Mouse (Mus musculus) lung, postnatal 0 days (tissue): ENCODE measurements around the gene Thap11. TPM values are rescaled to one million over a fixed set of nuclear protein-coding genes. Genes with fewer than 3 reads are reported as not detected.

ENCODE experiments used
- ATAC-seq: fragments of 200-750 bp; cut with Nextera tagmentation; 2 replicates; pipeline ENCODE4 v1.8.0; 2017; ENCODE audit warnings: moderate library complexity
- DNase-seq: peaks from one replicate; pipeline ENCODE4 v3.0.0-alpha.2; 2016; ENCODE audit warnings: low spot score
- H3K27ac ChIP-seq: fragments of 300-500 bp; sonication (generic); 2 replicates; pipeline ENCODE4 v1.5.1; 2014; ENCODE audit warnings: antibody characterized with exemption, mild to moderate bottlenecking, low read length, mixed read lengths
- H3K27me3 ChIP-seq: fragments of 300-500 bp; sonication (generic); replicated peaks from 2 replicates; pipeline ENCODE4 v1.6.1; 2014; ENCODE audit warnings: low read length, mixed read lengths; ENCODE audit not compliant: insufficient read depth
- H3K36me3 ChIP-seq: fragments of 300-500 bp; sonication (generic); 2 replicates; pipeline ENCODE4 v1.6.1; 2014; ENCODE audit warnings: low read length, mixed read lengths; ENCODE audit not compliant: insufficient read depth
- H3K4me1 ChIP-seq: fragments of 300-500 bp; sonication (generic); 2 replicates; pipeline ENCODE4 v1.6.1; 2014; ENCODE audit warnings: antibody characterized with exemption, low read depth, low read length, mixed read lengths; ENCODE audit not compliant: insufficient read depth
- H3K4me2 ChIP-seq: fragments of 300-500 bp; sonication (generic); replicated peaks from 2 replicates; pipeline ENCODE4 v1.6.1; 2014; ENCODE audit warnings: low read depth, mild to moderate bottlenecking, low read length, moderate library complexity, mixed read lengths
- H3K4me3 ChIP-seq: fragments of 300-500 bp; sonication (generic); 2 replicates; pipeline ENCODE4 v1.5.1; 2014; ENCODE audit warnings: low read depth, low read length
- H3K9ac ChIP-seq: fragments of 300-500 bp; sonication (generic); replicated peaks from 2 replicates; pipeline ENCODE4 v1.6.1; 2014; ENCODE audit warnings: low read depth, mild to moderate bottlenecking
- H3K9me3 ChIP-seq: fragments of 300-500 bp; sonication (generic); 2 replicates; pipeline ENCODE4 v1.6.1; 2016; ENCODE audit warnings: low read length, mixed read lengths
- CTCF ChIP-seq: IDR thresholded peaks from 2 replicates; pipeline ENCODE4 v1.5.1; 2016; ENCODE audit warnings: antibody characterized with exemption, mild to moderate bottlenecking
- EP300 ChIP-seq: IDR thresholded peaks from 2 replicates; pipeline ENCODE4 v1.6.1; 2016; ENCODE audit warnings: antibody characterized with exemption, mild to moderate bottlenecking, control low read depth
- WGBS: fragments of 180-500 bp; shearing (Covaris S2); extraction: QIAGEN DNeasy Blood & Tissue Kit; methylation state at CpG from one replicate; pipeline ENCODE4 v1.1.7; 2014; 5-methylcytosine and 5-hydroxymethylcytosine counted together
- polyA plus RNA-seq: library from polyadenylated mRNA; unstranded; fragments of >200 nt; fragmentation: Nextera tagmentation; extraction: Ambion mirVana; gene quantifications from 2 replicates; pipeline ENCODE4 v1.2.1, GENCODE M21; 2015

Thap11 gene
- polyA plus RNA-seq, 1 experiment from 2014 or later = 50.1 TPM

DNA sequence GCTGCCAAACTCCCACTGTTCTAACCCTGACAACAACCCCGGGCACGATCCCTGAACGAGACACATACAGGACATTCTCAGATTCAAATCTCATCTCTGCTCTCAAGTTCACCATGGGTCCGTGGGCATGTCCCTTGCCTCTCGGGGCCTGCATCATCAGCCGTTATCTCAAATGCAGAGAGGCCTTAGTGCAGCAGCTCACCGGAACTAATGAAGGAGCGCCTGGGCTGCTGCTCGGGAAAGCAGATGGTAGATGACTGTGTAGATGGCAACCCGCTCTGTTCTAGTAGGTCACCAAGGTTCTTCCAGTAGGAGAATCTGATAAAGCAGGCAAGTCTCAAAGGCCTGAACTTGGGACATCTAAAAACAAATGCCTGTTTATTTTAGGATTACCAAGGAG lies 43.9 kb upstream of the Thap11 start:
- Histone ChIP-seq H3K9me3 (no peaks in the 10 kb centered on the region), H3K27ac (no peak overlapping the region), H3K9ac (no peak overlapping the region), H3K36me3 (no peaks in the 10 kb centered on the region; the same call in 1 of the 2 replicates), H3K4me1 (peaks cover 15% of the 10 kb centered on the region), H3K4me3 (no peak overlapping the region), H3K27me3 (no peaks in the 10 kb centered on the region), H3K4me2 (no peak overlapping the region)
- no peak for TF ChIP-seq CTCF
- no peak for TF ChIP-seq EP300
- DNase-seq = no peak
- ATAC-seq = no peak
- 87% methylated on average over 10 of the region's 10 CpGs for WGBS

DNA sequence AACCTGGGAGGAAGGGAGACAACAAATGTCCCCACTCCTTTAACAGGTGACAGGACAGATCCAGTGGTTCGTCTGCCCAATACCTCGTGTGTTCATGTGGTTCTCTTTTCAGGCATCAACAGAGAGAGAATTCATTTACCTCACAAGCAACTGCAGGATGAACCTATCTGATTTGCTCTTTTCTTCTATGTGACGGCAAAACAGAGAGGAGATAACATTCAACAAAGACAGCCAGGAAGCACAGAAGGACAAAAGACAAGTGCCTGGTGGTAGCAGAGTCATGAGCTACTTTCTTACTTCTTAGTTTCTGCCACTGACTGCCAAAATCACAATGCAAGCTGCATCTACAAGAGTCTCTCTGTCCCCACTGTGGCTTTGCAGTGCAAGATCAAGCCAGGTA lies 43.4 kb upstream of the Thap11 start:
- H3K4me2 ChIP-seq = no peak overlapping the region
- ATAC-seq = no peak
- no peak overlapping the region for H3K4me3 ChIP-seq
- peaks cover 15% of the 10 kb centered on the region for H3K4me1 ChIP-seq
- no peak overlapping the region for H3K9ac ChIP-seq
- no peaks in the 10 kb centered on the region for H3K9me3 ChIP-seq
- H3K27me3 ChIP-seq = no peaks in the 10 kb centered on the region
- H3K27ac ChIP-seq = no peak overlapping the region
- no peak for TF ChIP-seq CTCF
- no peak for TF ChIP-seq EP300
- WGBS = 66% methylated on average over 3 of the region's 3 CpGs
- DNase-seq = no peak
- H3K36me3 ChIP-seq = no peaks in the 10 kb centered on the region; the same call in 1 of the 2 replicates

DNA sequence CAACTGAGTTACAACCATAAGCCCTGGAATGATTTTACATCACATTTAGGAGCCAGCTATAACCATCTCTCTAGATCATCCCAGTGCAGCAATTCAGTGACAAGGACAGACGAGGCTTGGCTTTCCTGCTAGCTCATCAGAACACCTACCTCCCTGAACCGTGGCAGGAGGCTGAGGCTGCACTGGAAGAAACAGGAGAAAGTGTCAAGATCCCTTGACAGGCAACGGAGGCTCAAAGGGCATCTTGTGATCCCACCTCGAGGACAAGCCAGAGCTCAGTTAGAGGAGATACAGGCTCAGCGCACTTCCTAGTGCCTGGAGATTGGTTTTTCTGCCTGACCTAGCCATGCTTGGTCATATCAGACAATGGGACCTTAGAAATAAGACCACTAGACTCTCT lies 42.4 kb upstream of the Thap11 start:
- no peak overlapping the region for H3K4me3 ChIP-seq
- H3K36me3 ChIP-seq = no peaks in the 10 kb centered on the region; the same call in 1 of the 2 replicates
- H3K27me3 ChIP-seq = no peaks in the 10 kb centered on the region
- DNase-seq (no peak), ATAC-seq (no peak)
- no peak overlapping the region for H3K27ac ChIP-seq
- TF ChIP-seq EP300 (no peak), CTCF (no peak)
- 76% methylated on average over 5 of the region's 5 CpGs for WGBS
- peaks cover 14% of the 10 kb centered on the region for H3K4me1 ChIP-seq
- H3K4me2 ChIP-seq = no peak overlapping the region
- no peaks in the 10 kb centered on the region for H3K9me3 ChIP-seq
- no peak overlapping the region for H3K9ac ChIP-seq

DNA sequence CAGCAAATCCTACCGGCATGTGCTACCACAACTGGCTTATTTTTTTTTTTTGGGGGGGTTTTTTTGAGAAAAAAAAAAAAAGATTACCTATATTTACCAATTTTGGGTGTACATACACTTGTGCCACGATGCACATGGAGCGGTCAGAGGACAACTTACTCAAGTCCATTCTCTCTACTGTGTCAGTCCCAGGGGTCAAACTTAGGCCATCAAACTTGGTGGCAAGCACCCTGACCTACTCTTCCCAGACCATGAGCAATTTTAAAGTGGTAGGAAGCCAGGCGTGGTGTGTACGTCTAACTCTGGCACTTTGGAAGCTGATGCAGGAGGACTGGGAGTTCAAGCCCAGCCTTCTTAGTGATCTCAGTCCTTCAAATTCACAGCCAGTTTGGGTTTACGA lies 41.7 kb upstream of the Thap11 start:
- no peaks in the 10 kb centered on the region; the same call in 1 of the 2 replicates for H3K36me3 ChIP-seq
- H3K9ac ChIP-seq = no peak overlapping the region
- WGBS = 95% methylated on average over 6 of the region's 6 CpGs
- H3K4me2 ChIP-seq = no peak overlapping the region
- peaks cover 6% of the 10 kb centered on the region; the same call in 1 of the 2 replicates for H3K4me1 ChIP-seq
- no peaks in the 10 kb centered on the region for H3K9me3 ChIP-seq
- no peak for TF ChIP-seq CTCF
- TF ChIP-seq EP300 = no peak
- ATAC-seq (no peak), DNase-seq (no peak)
- no peaks in the 10 kb centered on the region for H3K27me3 ChIP-seq
- H3K27ac ChIP-seq = no peak overlapping the region
- H3K4me3 ChIP-seq = no peak overlapping the region

DNA sequence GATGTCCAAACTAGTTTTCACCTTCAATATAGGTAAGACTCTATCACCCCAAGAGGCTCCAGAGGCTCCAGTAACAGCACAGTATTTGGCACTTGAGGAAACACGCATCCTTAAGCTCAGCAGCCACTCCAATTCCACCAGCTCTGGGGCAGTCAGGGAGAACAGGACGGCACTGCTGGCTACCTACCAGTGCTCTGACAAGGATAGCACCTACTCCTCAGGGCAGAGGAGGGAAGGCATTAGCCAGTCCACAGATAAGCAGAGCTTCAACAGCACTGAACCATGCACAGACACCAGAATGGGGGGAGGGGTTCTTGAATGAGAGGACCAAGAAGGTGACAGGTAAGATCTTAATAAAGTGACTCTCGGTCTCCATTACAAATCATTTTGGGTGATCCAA lies 35.3 kb upstream of the Thap11 start:
- no peak overlapping the region for H3K9ac ChIP-seq

DNA sequence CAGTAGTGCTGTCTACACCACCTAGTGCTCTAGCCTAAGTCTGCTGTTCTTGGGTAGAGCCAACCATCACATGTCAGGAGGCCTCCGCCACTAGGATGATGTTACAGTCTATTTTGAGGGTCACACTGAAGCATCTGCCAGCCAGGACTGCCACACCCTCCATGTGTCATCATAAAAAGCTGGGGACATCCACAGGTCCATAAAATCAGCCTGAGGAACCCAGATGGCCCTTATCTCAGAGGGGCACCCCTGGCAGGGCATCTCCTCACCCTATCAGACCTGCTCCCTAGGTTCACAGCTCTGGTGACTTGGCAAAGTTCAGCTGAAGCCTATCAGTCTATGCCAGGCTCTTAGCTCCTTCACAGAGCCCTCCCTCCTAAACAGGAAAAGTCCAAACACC lies 34.0 kb upstream of the Thap11 start:
- no peak for TF ChIP-seq CTCF
- no peak for TF ChIP-seq EP300
- Histone ChIP-seq H3K9me3 (no peaks in the 10 kb centered on the region), H3K27me3 (no peaks in the 10 kb centered on the region), H3K27ac (no peak overlapping the region), H3K4me3 (no peak overlapping the region), H3K4me2 (no peak overlapping the region), H3K4me1 (peaks cover 3% of the 10 kb centered on the region), H3K36me3 (peaks cover 10% of the 10 kb centered on the region), H3K9ac (no peak overlapping the region)
- peak; percentile 74 for ATAC-seq
- WGBS = 79% methylated on average over 1 of the region's 1 CpGs
- DNase-seq = no peak

More for the DNA sequence above, 35.3 kb upstream of the Thap11 start:
- H3K9me3 ChIP-seq = no peaks in the 10 kb centered on the region
- 78% methylated on average over 3 of the region's 3 CpGs for WGBS
- H3K27me3 ChIP-seq = no peaks in the 10 kb centered on the region
- ATAC-seq = no peak
- no peak overlapping the region for H3K4me3 ChIP-seq
- TF ChIP-seq EP300 (no peak), CTCF (no peak)
- no peaks in the 10 kb centered on the region for H3K4me1 ChIP-seq
- H3K36me3 ChIP-seq = peaks cover 10% of the 10 kb centered on the region
- H3K27ac ChIP-seq = no peak overlapping the region
- no peak overlapping the region for H3K4me2 ChIP-seq
- DNase-seq = no peak

DNA sequence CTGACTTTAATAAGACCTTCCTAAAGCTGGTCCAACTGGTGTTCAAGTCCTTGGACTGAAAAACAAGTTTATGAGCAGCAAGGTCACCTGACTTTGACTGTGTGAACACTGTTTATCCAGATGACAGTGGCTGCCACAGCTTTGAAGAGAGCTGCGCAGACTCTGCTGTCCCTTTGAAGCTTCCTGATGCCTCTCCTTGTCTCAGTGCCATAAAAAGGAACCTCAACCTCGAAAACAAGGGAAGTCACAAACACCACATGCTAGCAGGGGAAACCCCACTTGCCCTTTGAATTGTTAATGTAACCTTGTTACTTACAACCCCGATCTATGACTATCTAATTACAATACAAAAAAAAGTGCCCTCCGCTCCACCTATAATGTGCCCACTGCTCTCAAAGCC lies 29.4 kb upstream of the Thap11 start:
- peaks cover 10% of the 10 kb centered on the region for H3K36me3 ChIP-seq
- ATAC-seq (no peak), DNase-seq (no peak)
- 69% methylated on average over 4 of the region's 4 CpGs for WGBS
- H3K9me3 ChIP-seq = no peaks in the 10 kb centered on the region
- H3K4me2 ChIP-seq = peak overlapping the region; percentile 80; the same call in 1 of the 2 replicates
- H3K27me3 ChIP-seq = no peaks in the 10 kb centered on the region
- no peak overlapping the region for H3K9ac ChIP-seq
- H3K4me1 ChIP-seq = peaks cover 13% of the 10 kb centered on the region
- peak overlapping the region; percentile 96; the same call in 1 of the 2 replicates for H3K4me3 ChIP-seq
- no peak overlapping the region for H3K27ac ChIP-seq
- TF ChIP-seq EP300 (no peak), CTCF (no peak)
